Mouse (Mus musculus) forebrain, embryonic 16.5 days (tissue): ENCODE results near the gene Ncoa6. TPM values are rescaled to one million over a fixed set of nuclear protein-coding genes. Genes with fewer than 3 reads are reported as not detected.

ENCODE experiments used
- ATAC-seq: fragments of 200-750 bp; cut with Nextera tagmentation; 2 replicates; pipeline ENCODE4 v1.8.0; 2017; ENCODE audit warnings: mild to moderate bottlenecking, moderate library complexity
- H3K27ac ChIP-seq: fragments of 300-500 bp; sonication (generic); 2 replicates; pipeline ENCODE4 v1.5.1; 2014; ENCODE audit warnings: low read length, control low read depth
- H3K27me3 ChIP-seq: fragments of 300-500 bp; sonication (generic); replicated peaks from 2 replicates; pipeline ENCODE4 v1.6.1; 2014; ENCODE audit warnings: low read length; ENCODE audit not compliant: control insufficient read depth, insufficient read depth
- H3K36me3 ChIP-seq: fragments of 300-500 bp; sonication (generic); 2 replicates; pipeline ENCODE4 v1.6.1; 2014; ENCODE audit not compliant: control insufficient read depth, insufficient read depth
- H3K4me1 ChIP-seq: fragments of 300-500 bp; sonication (generic); replicated peaks from 2 replicates; pipeline ENCODE4 v1.6.1; 2014; ENCODE audit warnings: low read length; ENCODE audit not compliant: control insufficient read depth, insufficient read depth
- H3K4me2 ChIP-seq: fragments of 300-500 bp; sonication (generic); 2 replicates; pipeline ENCODE4 v1.6.1; 2014; ENCODE audit warnings: mild to moderate bottlenecking, low read length, control low read depth
- H3K4me3 ChIP-seq: fragments of 300-500 bp; sonication (generic); replicated peaks from 2 replicates; pipeline ENCODE4 v1.5.1; 2014; ENCODE audit warnings: mild to moderate bottlenecking, low read length, control low read depth
- H3K9ac ChIP-seq: fragments of 300-500 bp; sonication (generic); replicated peaks from 2 replicates; pipeline ENCODE4 v1.6.1; 2014; ENCODE audit warnings: low read depth, low read length, control low read depth
- H3K9me3 ChIP-seq: fragments of 300-500 bp; sonication (generic); 2 replicates; pipeline ENCODE4 v1.6.1; 2016; ENCODE audit warnings: low read length; ENCODE audit not compliant: control insufficient read depth
- WGBS: fragments of 180-500 bp; shearing (Covaris S2); extraction: QIAGEN DNeasy Blood & Tissue Kit; methylation state at CpG from one replicate; pipeline ENCODE4 v1.1.7; 2014; 5-methylcytosine and 5-hydroxymethylcytosine counted together
- polyA plus RNA-seq: library from polyadenylated mRNA; unstranded; fragments of >200 nt; fragmentation: Nextera tagmentation; extraction: Ambion mirVana; gene quantifications from 2 replicates; pipeline ENCODE4 v1.2.1, GENCODE M21; 2015

The Ncoa6 gene
- polyA plus RNA-seq: 26.9 and 28.7 TPM in 2 replicates

DNA sequence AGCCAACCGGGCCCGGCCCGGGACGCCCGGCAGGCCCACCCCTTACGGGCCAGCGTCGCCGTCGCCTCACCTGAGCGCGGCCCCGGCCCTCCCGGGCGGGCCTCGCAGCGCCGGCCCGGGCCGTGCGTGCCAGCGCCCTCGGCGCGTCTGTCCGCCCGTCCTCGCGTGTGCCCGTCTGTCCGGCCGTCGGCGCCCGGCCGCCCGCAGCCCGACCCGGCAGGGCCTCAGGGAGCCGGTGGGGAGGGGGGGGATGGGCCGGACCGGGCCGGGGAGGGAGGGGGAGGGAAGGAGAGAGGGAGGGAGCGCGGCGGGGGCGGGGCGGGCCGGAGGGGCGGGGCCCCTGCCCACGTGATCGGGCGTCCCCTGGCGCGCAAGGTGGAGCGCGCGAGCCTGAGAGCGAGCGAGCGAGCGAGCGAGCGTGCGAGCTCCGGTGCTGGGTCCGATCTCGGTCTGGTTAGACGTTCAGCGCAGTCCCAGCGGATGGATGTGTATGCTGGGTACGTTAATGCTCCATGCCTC, at the start of gene Ncoa6:
TSS of gene Ncoa6 (minus strand) at position 325 of the 519 bp plus-strand sequence.
- WGBS: under 1% methylated on average over 48 of the region's 72 CpGs
- Histone ChIP-seq H3K36me3 (no peaks in the 10 kb centered on the region), H3K9ac (peak within 1 kb of the TSS; percentile 97), H3K27me3 (no peaks in the 10 kb centered on the region), H3K9me3 (no peaks in the 10 kb centered on the region), H3K27ac (peak within 1 kb of the TSS; percentile 86), H3K4me3 (peak within 1 kb of the TSS; percentile 86), H3K4me1 (peaks cover 31% of the 10 kb centered on the region), H3K4me2 (peak within 1 kb of the TSS; percentile 86)
- ATAC-seq: peak; percentile 82

DNA sequence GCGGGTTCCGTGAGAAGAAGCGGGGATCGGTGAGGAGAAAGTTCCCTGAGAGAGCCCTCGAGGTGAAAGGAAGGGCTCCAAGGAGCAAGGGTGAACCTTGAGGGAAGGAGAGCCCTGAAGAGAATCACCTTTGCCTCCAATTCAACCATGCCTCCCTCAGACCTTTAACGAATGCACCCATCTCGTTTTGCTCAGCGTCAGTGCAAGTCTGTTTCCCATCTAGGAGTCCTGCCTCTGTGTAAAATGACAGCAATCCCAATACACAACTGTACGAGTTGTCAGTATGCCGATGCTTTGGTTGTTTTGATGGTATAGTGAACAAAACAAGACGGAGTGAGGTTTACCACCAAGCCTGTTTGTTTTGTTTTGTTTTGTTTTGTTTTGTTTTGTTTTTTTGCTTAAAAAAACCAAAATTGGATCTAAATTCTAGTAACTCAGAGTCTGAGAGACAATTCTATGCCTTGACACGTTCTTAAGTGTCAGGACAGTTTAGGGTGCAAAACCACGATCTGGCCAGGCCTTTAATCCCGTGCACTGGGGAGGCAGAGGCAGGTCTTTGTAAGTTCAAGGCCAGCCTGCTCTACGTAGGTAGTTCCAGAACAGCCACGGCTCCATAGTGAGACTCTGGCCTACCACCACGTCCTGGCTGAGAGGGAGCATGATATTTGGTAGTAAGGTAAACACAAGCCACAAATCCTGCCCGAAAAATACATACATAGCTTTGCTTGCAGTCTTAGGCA, 45.0 kb upstream of the Ncoa6 start:
- Histone ChIP-seq H3K36me3 (no peaks in the 10 kb centered on the region), H3K9me3 (no peaks in the 10 kb centered on the region), H3K4me2 (peak overlapping the region; percentile 73), H3K27ac (peak overlapping the region; percentile 66), H3K4me3 (peak overlapping the region; percentile 78), H3K9ac (peak overlapping the region; percentile 73), H3K4me1 (peaks cover 19% of the 10 kb centered on the region), H3K27me3 (no peaks in the 10 kb centered on the region)
- 23% methylated on average over 18 of the region's 18 CpGs for WGBS
- no peak for ATAC-seq

DNA sequence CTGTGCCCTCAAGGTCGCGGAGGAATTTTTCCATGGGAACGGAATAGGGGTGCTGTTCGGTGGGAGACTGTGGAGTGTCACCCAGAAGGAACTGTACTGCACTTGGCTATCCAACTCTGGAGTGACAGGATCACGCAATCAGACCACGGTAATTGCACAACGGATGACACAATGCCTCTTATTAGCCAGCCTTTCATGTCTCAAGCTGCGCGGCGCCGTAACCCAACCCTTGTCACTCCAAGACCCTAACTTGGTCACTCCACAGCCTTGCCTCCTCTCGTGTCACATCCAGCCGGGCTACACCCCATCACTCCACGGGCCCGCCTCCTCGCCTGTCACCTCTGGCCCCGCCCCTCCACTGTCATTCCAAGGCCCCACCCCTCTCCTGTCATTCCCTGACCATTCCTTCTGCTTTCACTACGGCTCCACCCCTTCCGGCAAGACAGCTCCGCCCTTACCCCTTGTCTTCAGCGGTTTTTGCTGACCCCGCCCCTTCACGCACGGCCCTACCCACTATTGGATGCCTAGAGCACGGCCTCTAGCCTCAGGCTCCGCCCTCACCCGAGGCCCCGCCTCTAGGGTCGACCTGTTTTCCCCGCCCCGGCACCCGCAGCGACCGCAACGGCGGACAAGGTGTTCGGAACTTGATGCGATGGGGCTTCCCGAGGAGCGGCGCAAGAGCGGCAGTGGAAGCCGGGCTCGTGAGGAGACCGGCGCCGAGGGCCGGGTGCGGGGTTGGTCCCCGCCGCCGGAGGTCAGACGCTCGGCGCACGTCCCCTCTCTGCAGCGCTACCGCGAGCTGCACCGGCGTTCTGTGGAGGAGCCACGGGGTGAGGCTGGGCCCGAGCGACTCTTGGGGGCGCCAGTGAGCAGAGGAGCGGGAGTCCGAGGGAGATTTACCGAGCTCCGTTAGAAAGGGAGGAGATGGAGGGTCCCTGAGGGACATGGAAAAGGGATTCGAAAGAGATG, 44.0 kb upstream of the Ncoa6 start, which contains the start of the genes Acss2 and Ggt7:
TSS of gene Acss2 (plus strand) at position 494 of the 969 bp plus-strand sequence.
TSS of gene Ggt7 (minus strand) at position 783 of the 969 bp plus-strand sequence.
- H3K4me3 ChIP-seq: peak within 1 kb of the TSS; percentile 78
- no peaks in the 10 kb centered on the region for H3K27me3 ChIP-seq
- ATAC-seq: peak; percentile 98
- WGBS: 3% methylated on average over 68 of the region's 70 CpGs
- H3K9ac ChIP-seq: peak within 1 kb of the TSS; percentile 73
- H3K27ac ChIP-seq: peak within 1 kb of the TSS; percentile 66
- H3K4me2 ChIP-seq: peak within 1 kb of the TSS; percentile 73
- H3K4me1 ChIP-seq: peaks cover 29% of the 10 kb centered on the region
- no peaks in the 10 kb centered on the region for H3K36me3 ChIP-seq
- H3K9me3 ChIP-seq: no peaks in the 10 kb centered on the region

- H3K27ac ChIP-seq: no peak overlapping the region
- no peak overlapping the region for H3K4me3 ChIP-seq
- ATAC-seq: no peak
- H3K9me3 ChIP-seq: no peaks in the 10 kb centered on the region
- no peak overlapping the region for H3K4me2 ChIP-seq
- H3K9ac ChIP-seq: no peak overlapping the region
- H3K36me3 ChIP-seq: no peaks in the 10 kb centered on the region
- peaks cover 33% of the 10 kb centered on the region for H3K4me1 ChIP-seq
- no peaks in the 10 kb centered on the region for H3K27me3 ChIP-seq
- 21% methylated on average over 1 of the region's 1 CpGs for WGBS
These were observed 42.2 kb upstream of the Ncoa6 start for GRCm38 (mm10) chr2:155515941-155516340.

DNA sequence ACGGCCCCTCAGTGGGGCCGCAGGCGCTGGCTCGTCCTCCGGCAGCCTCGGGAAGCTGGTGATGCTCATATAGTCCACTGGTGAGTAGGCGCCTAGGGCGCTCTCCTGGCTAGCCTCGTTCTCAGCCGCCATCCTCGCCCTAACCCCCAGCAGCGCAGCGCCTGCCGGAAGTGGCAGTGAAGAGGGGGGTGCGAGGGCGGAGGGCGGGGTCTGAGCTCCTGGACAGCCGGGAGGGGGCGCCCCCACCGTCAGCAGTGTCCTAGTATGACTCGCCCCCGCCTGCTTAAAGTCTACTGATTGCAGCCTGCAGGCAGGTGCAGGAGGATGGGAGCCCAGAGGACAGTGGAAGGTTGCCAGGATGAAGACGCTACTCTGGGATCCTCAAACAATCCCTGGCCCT, 41.0 kb upstream of the Ncoa6 start:
- H3K9ac ChIP-seq: peak overlapping the region; percentile 86

DNA sequence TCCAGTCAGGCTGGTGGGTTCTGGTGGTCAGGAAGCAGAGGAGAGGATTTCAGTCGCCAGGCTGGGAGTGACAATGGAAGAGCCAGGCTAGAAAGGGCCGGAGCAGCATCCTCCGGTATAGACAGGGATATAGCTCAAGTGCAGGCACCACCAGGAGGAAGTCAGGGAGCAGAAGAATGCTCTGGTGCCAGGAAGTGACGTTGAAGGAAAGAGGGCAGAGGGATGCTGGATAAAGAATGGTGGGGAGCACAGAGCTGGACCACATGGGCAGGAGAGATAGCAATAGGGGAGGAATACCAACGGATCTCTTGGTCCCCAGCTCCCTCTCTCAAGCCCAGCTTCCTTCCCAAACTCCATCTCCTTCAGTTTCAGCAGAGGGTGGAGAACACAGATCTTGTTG, 39.8 kb upstream of the Ncoa6 start:
- H3K4me3 ChIP-seq: peak overlapping the region; percentile 68
- H3K27ac ChIP-seq: no peak overlapping the region
- no peak for ATAC-seq
- H3K27me3 ChIP-seq: no peaks in the 10 kb centered on the region
- H3K4me2 ChIP-seq: peak overlapping the region; percentile 77
- peaks cover 29% of the 10 kb centered on the region for H3K4me1 ChIP-seq
- no peaks in the 10 kb centered on the region for H3K9me3 ChIP-seq
- H3K36me3 ChIP-seq: no peaks in the 10 kb centered on the region
- 71% methylated on average over 5 of the region's 5 CpGs for WGBS
- H3K9ac ChIP-seq: peak overlapping the region; percentile 86

More for the DNA sequence above, 41.0 kb upstream of the Ncoa6 start:
- Histone ChIP-seq H3K27me3 (no peaks in the 10 kb centered on the region), H3K4me2 (peak overlapping the region; percentile 77), H3K36me3 (no peaks in the 10 kb centered on the region), H3K4me3 (peak overlapping the region; percentile 68), H3K27ac (peak overlapping the region; percentile 34; the same call in 1 of the 2 replicates), H3K9me3 (no peaks in the 10 kb centered on the region), H3K4me1 (peaks cover 33% of the 10 kb centered on the region)
- peak; percentile 27 for ATAC-seq
- under 1% methylated on average over 21 of the region's 23 CpGs for WGBS

DNA sequence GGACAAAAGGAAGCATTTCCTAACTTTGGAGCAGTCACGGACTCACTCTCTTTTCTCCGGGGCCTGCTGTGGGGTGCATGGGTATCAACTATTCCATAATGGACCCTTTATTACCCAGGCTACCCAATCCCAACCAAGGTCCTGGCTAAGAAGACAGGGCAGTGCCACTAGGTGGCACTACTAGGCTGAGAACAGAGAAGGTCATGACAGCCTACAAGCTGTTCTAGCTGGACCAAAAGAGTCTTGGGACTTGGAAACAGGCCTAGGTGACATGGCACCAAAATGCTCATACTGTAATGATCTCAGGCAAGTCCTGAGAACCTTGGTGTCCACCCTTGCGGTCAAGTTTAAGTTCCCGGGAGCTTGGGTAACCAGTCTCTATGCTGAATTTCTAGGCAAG, 38.8 kb upstream of the Ncoa6 start:
- Histone ChIP-seq H3K9me3 (no peaks in the 10 kb centered on the region), H3K9ac (no peak overlapping the region), H3K4me2 (peak overlapping the region; percentile 77; the same call in 1 of the 2 replicates), H3K36me3 (no peaks in the 10 kb centered on the region), H3K4me3 (no peak overlapping the region), H3K27me3 (no peaks in the 10 kb centered on the region), H3K4me1 (peaks cover 29% of the 10 kb centered on the region), H3K27ac (no peak overlapping the region)
- WGBS: 54% methylated on average over 4 of the region's 4 CpGs
- no peak for ATAC-seq

GRCm38 (mm10) chr2:155507721-155508470, 34.2 kb upstream of the Ncoa6 start:
- H3K9ac ChIP-seq: no peak overlapping the region
- no peaks in the 10 kb centered on the region for H3K9me3 ChIP-seq
- H3K4me3 ChIP-seq: no peak overlapping the region
- no peak overlapping the region for H3K4me2 ChIP-seq
- H3K27ac ChIP-seq: no peak overlapping the region
- ATAC-seq: no peak
- no peaks in the 10 kb centered on the region for H3K36me3 ChIP-seq
- WGBS: 67% methylated on average over 10 of the region's 10 CpGs
- H3K27me3 ChIP-seq: no peaks in the 10 kb centered on the region
- H3K4me1 ChIP-seq: peaks cover 12% of the 10 kb centered on the region
